Mouse (Mus musculus): ENCODE data around the gene Sh3d21. TPM values are rescaled to one million over a fixed set of nuclear protein-coding genes. Genes with fewer than 3 reads are reported as not detected.

The Sh3d21 gene
- polyA plus RNA-seq (2016; fragmentation: Nextera tagmentation; extraction: Ambion mirVana), result 2.0 and 2.1 TPM in 2 replicates

- peak within 1 kb of the TSS; percentile 99 for H3K4me2 ChIP-seq (replicated peaks)
- H3K4me3 ChIP-seq, result peak within 1 kb of the TSS; percentile 54
- no peaks in the 10 kb centered on the region for H3K9me3 ChIP-seq
- 6% methylated on average over 22 of the region's 22 CpGs for WGBS
- peak; percentile 36 for ATAC-seq (ENCODE audit: low FRiP score, low read depth)
- H3K27ac ChIP-seq, result no peak within 1 kb of the TSS
- H3K4me1 ChIP-seq, result peaks cover 11% of the 10 kb centered on the region
- H3K27me3 ChIP-seq (replicated peaks), result no peaks in the 10 kb centered on the region
- H3K36me3 ChIP-seq, result peaks cover 28% of the 10 kb centered on the region
- H3K9ac ChIP-seq, result peak within 1 kb of the TSS; percentile 70
Observed at GRCm38 (mm10) chr4:126163067-126163659, at the start of gene Sh3d21. Gene Sh3d21, minus strand, starts transcription at chr4:126163491.

GRCm38 (mm10) chr4:126207081-126207480 lies 43.8 kb upstream of the Sh3d21 start:
- H3K9me3 ChIP-seq, result no peaks in the 10 kb centered on the region
- no peaks in the 10 kb centered on the region for H3K4me1 ChIP-seq
- no peaks in the 10 kb centered on the region for H3K27me3 ChIP-seq (replicated peaks)
- no peak overlapping the region for H3K27ac ChIP-seq
- no peak for ATAC-seq (ENCODE audit: low FRiP score, low read depth)
- no peak overlapping the region for H3K9ac ChIP-seq
- WGBS, result 63% methylated on average over 6 of the region's 6 CpGs
- no peak overlapping the region for H3K4me2 ChIP-seq (replicated peaks)
- no peaks in the 10 kb centered on the region for H3K36me3 ChIP-seq
- no peak overlapping the region for H3K4me3 ChIP-seq

- 79% methylated on average over 1 of the region's 1 CpGs for WGBS
- H3K9me3 ChIP-seq, result no peaks in the 10 kb centered on the region
- ATAC-seq (ENCODE audit: low FRiP score, low read depth), result no peak
Observed at GRCm38 (mm10) chr4:126205386-126205785, 42.1 kb upstream of the Sh3d21 start.

GRCm38 (mm10) chr4:126204661-126205230 lies 41.5 kb upstream of the Sh3d21 start:
- 92% methylated on average over 12 of the region's 12 CpGs for WGBS
- no peaks in the 10 kb centered on the region for H3K27me3 ChIP-seq (replicated peaks)
- H3K4me1 ChIP-seq, result peaks cover 16% of the 10 kb centered on the region
- no peak overlapping the region for H3K9ac ChIP-seq
- H3K9me3 ChIP-seq, result no peaks in the 10 kb centered on the region
- no peak overlapping the region for H3K27ac ChIP-seq
- no peak for ATAC-seq (ENCODE audit: low FRiP score, low read depth)
- H3K36me3 ChIP-seq, result no peaks in the 10 kb centered on the region
- no peak overlapping the region for H3K4me2 ChIP-seq (replicated peaks)
- no peak overlapping the region for H3K4me3 ChIP-seq

More at GRCm38 (mm10) chr4:126205386-126205785, 42.1 kb upstream of the Sh3d21 start:
- H3K27ac ChIP-seq, result no peak overlapping the region
- H3K4me2 ChIP-seq (replicated peaks), result no peak overlapping the region
- no peak overlapping the region for H3K9ac ChIP-seq
- H3K36me3 ChIP-seq, result no peaks in the 10 kb centered on the region
- H3K4me1 ChIP-seq, result peaks cover 10% of the 10 kb centered on the region
- H3K27me3 ChIP-seq (replicated peaks), result no peaks in the 10 kb centered on the region
- no peak overlapping the region for H3K4me3 ChIP-seq

GRCm38 (mm10) chr4:126204016-126204415 lies 40.7 kb upstream of the Sh3d21 start:
- Histone ChIP-seq H3K9me3 (no peaks in the 10 kb centered on the region), H3K27me3 (replicated peaks) (no peaks in the 10 kb centered on the region), H3K9ac (no peak overlapping the region), H3K4me1 (peaks cover 20% of the 10 kb centered on the region), H3K27ac (no peak overlapping the region), H3K36me3 (no peaks in the 10 kb centered on the region), H3K4me2 (replicated peaks) (peak overlapping the region; percentile 7; the same call in 1 of the 2 replicates), H3K4me3 (no peak overlapping the region)
- 80% methylated on average over 8 of the region's 8 CpGs for WGBS
- no peak for ATAC-seq (ENCODE audit: low FRiP score, low read depth)

- Histone ChIP-seq H3K4me3 (peak overlapping the region; percentile 74; the same call in 1 of the 2 replicates), H3K9me3 (no peaks in the 10 kb centered on the region), H3K4me1 (peaks cover 23% of the 10 kb centered on the region), H3K9ac (peak overlapping the region; percentile 45), H3K4me2 (replicated peaks) (peak overlapping the region; percentile 71), H3K27ac (peak overlapping the region; percentile 60; the same call in 1 of the 2 replicates), H3K27me3 (replicated peaks) (no peaks in the 10 kb centered on the region), H3K36me3 (no peaks in the 10 kb centered on the region)
- ATAC-seq (ENCODE audit: low FRiP score, low read depth), result no peak; the same call in 1 of the 2 replicates
- 72% methylated on average over 10 of the region's 10 CpGs for WGBS
Observed at GRCm38 (mm10) chr4:126203336-126203895, 40.1 kb upstream of the Sh3d21 start.

- Histone ChIP-seq H3K4me2 (replicated peaks) (peak within 1 kb of the TSS; percentile 71), H3K4me3 (peak within 1 kb of the TSS; percentile 74), H3K27ac (peak within 1 kb of the TSS; percentile 85), H3K9ac (peak within 1 kb of the TSS; percentile 79), H3K36me3 (no peaks in the 10 kb centered on the region; the same call in 1 of the 2 replicates), H3K9me3 (no peaks in the 10 kb centered on the region), H3K4me1 (peaks cover 23% of the 10 kb centered on the region), H3K27me3 (replicated peaks) (no peaks in the 10 kb centered on the region)
- WGBS, result under 1% methylated on average over 71 of the region's 75 CpGs
- ATAC-seq (ENCODE audit: low FRiP score, low read depth), result peak; percentile 99
Observed at GRCm38 (mm10) chr4:126202303-126203181, 39.3 kb upstream of the Sh3d21 start, which contains the start of gene Thrap3. Gene Thrap3, minus strand, starts transcription at chr4:126202760.

- Histone ChIP-seq H3K9me3 (no peaks in the 10 kb centered on the region), H3K27me3 (replicated peaks) (no peaks in the 10 kb centered on the region), H3K4me2 (replicated peaks) (peak overlapping the region; percentile 71), H3K4me1 (peaks cover 23% of the 10 kb centered on the region), H3K27ac (peak overlapping the region; percentile 85), H3K4me3 (peak overlapping the region; percentile 74), H3K36me3 (no peaks in the 10 kb centered on the region; the same call in 1 of the 2 replicates), H3K9ac (peak overlapping the region; percentile 79)
- WGBS, result 1% methylated on average over 28 of the region's 28 CpGs
- ATAC-seq (ENCODE audit: low FRiP score, low read depth), result no peak
Observed at GRCm38 (mm10) chr4:126201514-126202302, 38.4 kb upstream of the Sh3d21 start.

- H3K9ac ChIP-seq, result peak overlapping the region; percentile 48; the same call in 1 of the 2 replicates
- no peak for ATAC-seq (ENCODE audit: low FRiP score, low read depth)
- H3K4me3 ChIP-seq, result peak overlapping the region; percentile 13
- H3K9me3 ChIP-seq, result no peaks in the 10 kb centered on the region
- no peak overlapping the region for H3K27ac ChIP-seq
- H3K4me1 ChIP-seq, result peaks cover 23% of the 10 kb centered on the region
- 81% methylated on average over 2 of the region's 2 CpGs for whole genome bisulfite sequencing
- H3K4me2 ChIP-seq (replicated peaks), result peak overlapping the region; percentile 71
- H3K36me3 ChIP-seq, result no peaks in the 10 kb centered on the region; the same call in 1 of the 2 replicates
- no peaks in the 10 kb centered on the region for H3K27me3 ChIP-seq (replicated peaks)
Observed at GRCm38 (mm10) chr4:126200656-126201055, 37.4 kb upstream of the Sh3d21 start.

- ATAC-seq (ENCODE audit: low FRiP score, low read depth), result no peak
- Histone ChIP-seq H3K27me3 (replicated peaks) (no peaks in the 10 kb centered on the region), H3K9ac (no peak overlapping the region), H3K4me3 (no peak overlapping the region), H3K27ac (no peak overlapping the region), H3K4me2 (replicated peaks) (peak overlapping the region; percentile 71), H3K4me1 (peaks cover 23% of the 10 kb centered on the region), H3K9me3 (no peaks in the 10 kb centered on the region), H3K36me3 (no peaks in the 10 kb centered on the region; the same call in 1 of the 2 replicates)
- WGBS, result 71% methylated on average over 1 of the region's 1 CpGs
Observed at GRCm38 (mm10) chr4:126200036-126200435, 36.7 kb upstream of the Sh3d21 start.

GRCm38 (mm10) chr4:126199556-126199955 lies 36.3 kb upstream of the Sh3d21 start:
- 83% methylated on average over 6 of the region's 6 CpGs for whole genome bisulfite sequencing
- Histone ChIP-seq H3K9ac (no peak overlapping the region), H3K4me1 (peaks cover 23% of the 10 kb centered on the region), H3K4me3 (no peak overlapping the region), H3K27ac (no peak overlapping the region), H3K27me3 (replicated peaks) (no peaks in the 10 kb centered on the region), H3K36me3 (peaks cover under 1% of the 10 kb centered on the region; the same call in 1 of the 2 replicates), H3K4me2 (replicated peaks) (peak overlapping the region; percentile 71), H3K9me3 (no peaks in the 10 kb centered on the region)
- no peak for ATAC-seq (ENCODE audit: low FRiP score, low read depth)
